Mouse (Mus musculus) lung, postnatal 0 days (tissue): ENCODE results near the gene Rhobtb3.

Experiments used
- CTCF ChIP-seq: IDR thresholded peaks from 2 replicates; pipeline ENCODE4 v1.5.1; 2016; ENCODE audit warnings: antibody characterized with exemption, mild to moderate bottlenecking
- EP300 ChIP-seq: IDR thresholded peaks from 2 replicates; pipeline ENCODE4 v1.6.1; 2016; ENCODE audit warnings: antibody characterized with exemption, mild to moderate bottlenecking, control low read depth

DNA sequence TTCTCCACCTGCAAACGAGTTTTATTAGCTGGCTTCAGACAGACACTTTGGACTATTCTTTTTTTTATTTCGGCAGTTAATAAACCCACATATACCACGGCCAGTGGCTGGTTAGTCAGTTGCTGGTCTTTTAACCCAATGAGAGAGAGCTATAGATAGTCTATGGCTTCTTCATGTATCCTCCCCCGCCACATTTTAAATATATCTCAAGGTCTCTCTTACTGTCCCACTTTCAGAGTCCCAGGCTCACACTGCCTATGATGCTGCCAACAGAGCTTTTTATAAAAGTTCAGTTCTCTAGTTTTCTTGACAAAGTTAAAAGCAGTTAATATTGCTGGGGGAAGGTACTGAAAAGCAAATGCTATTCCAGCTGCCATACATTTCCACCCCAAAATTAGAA lies 51.9 kb downstream of the Rhobtb3 start:
- TF ChIP-seq CTCF, result no peak
- TF ChIP-seq EP300, result no peak
